Mouse (Mus musculus) olfactory bulb, adult 2 months (tissue): Measurements from ENCODE around the gene Szt2. TPM values are rescaled to one million over a fixed set of nuclear protein-coding genes. Genes with fewer than 3 reads are reported as not detected.

Experiments used
- H3K27ac ChIP-seq: fragments of 200-500 bp; 2 replicates; pipeline ENCODE4 v1.5.1; 2012; ENCODE audit warnings: low read depth, low read length; ENCODE audit not compliant: insufficient read depth
- H3K4me1 ChIP-seq: fragments of 200-500 bp; 2 replicates; pipeline ENCODE4 v1.6.1; 2012; ENCODE audit warnings: low read length; ENCODE audit not compliant: control insufficient read depth, insufficient read depth
- H3K4me3 ChIP-seq: fragments of 200-500 bp; 2 replicates; pipeline ENCODE4 v1.5.1; 2012; ENCODE audit warnings: mild to moderate bottlenecking, low read depth, low read length, moderate library complexity; ENCODE audit not compliant: insufficient read depth
- CTCF ChIP-seq: fragments of 200-500 bp; IDR thresholded peaks from 2 replicates; pipeline ENCODE4 v1.5.1; 2012; ENCODE audit warnings: low read depth, mild to moderate bottlenecking, low read length, moderate library complexity; ENCODE audit not compliant: insufficient read depth
- POLR2A ChIP-seq: fragments of 200-500 bp; IDR thresholded peaks from 2 replicates; pipeline ENCODE4 v1.6.1; 2012; ENCODE audit warnings: mild to moderate bottlenecking, low read depth, low read length, moderate library complexity; ENCODE audit not compliant: insufficient read depth
- WGBS: fragments of 180-500 bp; shearing (Covaris S2); methylation state at CpG from one replicate; pipeline ENCODE4 v1.1.7; 2018; 5-methylcytosine and 5-hydroxymethylcytosine counted together
- polyA plus RNA-seq: library from polyadenylated mRNA; stranded (reverse); fragments of >200 nt; gene quantifications from 2 replicates; pipeline ENCODE4 v1.2.4, GENCODE M21; 2012; ENCODE audit warnings: low replicate concordance; ENCODE audit not compliant: missing spikeins, insufficient read depth, insufficient read length

Szt2 gene
- polyA plus RNA-seq, 1 experiment = not detected

DNA sequence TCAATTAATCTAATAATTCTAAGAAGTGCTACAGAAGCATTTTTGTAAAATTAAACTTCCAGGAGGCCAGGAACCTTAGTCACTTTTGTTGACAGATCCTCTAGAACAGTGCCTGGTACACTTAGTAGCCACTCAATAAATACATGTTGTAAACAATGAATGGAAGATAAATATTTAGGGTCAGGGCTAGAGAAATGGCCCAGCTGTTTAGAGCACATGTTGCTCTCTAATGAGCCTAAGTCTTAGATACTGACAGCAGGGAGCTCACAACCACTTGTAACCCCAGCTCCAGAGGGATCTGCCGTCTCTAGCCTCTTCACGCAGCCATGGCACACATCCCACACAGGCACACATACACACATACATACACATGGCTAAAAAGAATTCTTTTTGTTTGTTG, 88.4 kb downstream of the Szt2 start:
- H3K27ac ChIP-seq = no peak overlapping the region
- no peak overlapping the region for H3K4me3 ChIP-seq
- no peaks in the 10 kb centered on the region for H3K4me1 ChIP-seq
- WGBS = 77% methylated on average over 2 of the region's 2 CpGs
- no peak for TF ChIP-seq CTCF
- no peak for TF ChIP-seq POLR2A

DNA sequence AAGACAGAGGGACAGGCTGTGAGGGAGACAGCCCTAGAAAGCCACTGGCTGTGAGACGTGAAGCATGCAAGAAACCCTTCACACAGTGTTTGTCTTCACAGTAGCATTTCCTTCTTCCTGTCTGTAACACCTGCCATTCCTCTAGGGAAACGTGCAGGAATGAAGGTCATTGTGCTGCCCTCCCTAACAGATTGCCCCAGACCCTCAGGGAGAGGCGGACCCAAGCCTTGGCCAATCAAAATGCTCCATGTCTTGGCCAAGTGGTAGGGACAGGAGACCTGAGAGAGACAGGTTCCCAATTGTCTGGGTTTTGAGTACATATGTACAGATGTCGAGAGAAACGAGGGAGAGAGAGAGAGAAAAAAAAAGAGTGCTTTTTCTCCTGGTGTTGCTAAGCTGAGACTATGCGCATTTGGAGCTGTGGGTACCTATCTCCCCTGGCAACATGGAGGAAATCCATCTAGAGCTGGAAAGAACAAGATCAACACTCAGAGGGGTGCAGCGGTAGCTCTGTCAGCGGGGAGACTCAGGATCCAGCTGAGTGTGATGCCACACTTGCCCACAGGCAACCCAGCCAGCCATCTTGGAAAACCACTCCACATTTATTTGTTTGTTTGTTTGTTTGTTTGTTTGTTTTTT, 89.2 kb downstream of the Szt2 start:
- H3K27ac ChIP-seq = no peak overlapping the region
- WGBS = 39% methylated on average over 8 of the region's 8 CpGs
- H3K4me1 ChIP-seq = no peaks in the 10 kb centered on the region
- TF ChIP-seq CTCF = no peak
- TF ChIP-seq POLR2A = no peak
- no peak overlapping the region for H3K4me3 ChIP-seq

DNA sequence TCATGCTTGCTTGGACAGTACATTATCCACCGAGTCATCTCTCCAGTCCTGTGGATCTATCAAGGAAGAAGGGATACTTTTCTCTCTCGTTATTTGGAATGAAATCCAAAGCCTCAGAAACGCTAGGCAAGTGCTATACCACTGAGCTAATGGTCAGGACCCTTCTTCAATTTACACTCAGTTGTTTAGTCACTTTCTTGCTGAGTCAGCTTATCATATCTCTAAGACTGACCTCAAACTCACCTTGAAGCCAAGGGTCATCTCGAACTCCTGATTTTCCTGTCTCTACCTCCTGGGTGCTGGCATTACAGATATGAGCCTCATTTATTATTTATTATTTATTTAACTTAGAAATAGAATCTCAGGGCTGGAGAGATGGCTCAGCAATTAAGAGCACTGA, 92.4 kb downstream of the Szt2 start:
- Histone ChIP-seq H3K4me3 (no peak overlapping the region), H3K27ac (no peak overlapping the region), H3K4me1 (no peaks in the 10 kb centered on the region)
- TF ChIP-seq POLR2A (no peak), CTCF (no peak)
- 86% methylated on average over 4 of the region's 4 CpGs for WGBS

- Histone ChIP-seq H3K27ac (no peak overlapping the region), H3K4me1 (no peaks in the 10 kb centered on the region), H3K4me3 (no peak overlapping the region)
- TF ChIP-seq CTCF (no peak), POLR2A (no peak)
- WGBS = 75% methylated on average over 8 of the region's 8 CpGs
Observed at GRCm38 (mm10) chr4:118315286-118315685, 93.8 kb downstream of the Szt2 start.

Other genes starting within 250 kb of the Szt2 start
- gene Kdm4a, start 229.2 kb downstream of the Szt2 start, polyA plus RNA-seq = not detected in 2 replicates
- gene Ptprf, start 117.9 kb downstream of the Szt2 start, polyA plus RNA-seq = not detected in 2 replicates
- not detected in 2 replicates for gene Med8, start 64 bp upstream of the Szt2 start, polyA plus RNA-seq
- gene Elovl1, start 18.8 kb upstream of the Szt2 start, polyA plus RNA-seq = not detected in 2 replicates
- gene Cdc20, start 28.1 kb upstream of the Szt2 start, polyA plus RNA-seq = not detected in 2 replicates
- gene Mpl, start 48.2 kb upstream of the Szt2 start, polyA plus RNA-seq = not detected in 2 replicates
- not detected in 2 replicates for gene Tie1, start 80.8 kb upstream of the Szt2 start, polyA plus RNA-seq
- gene 2610528J11Rik, start 117.7 kb upstream of the Szt2 start, polyA plus RNA-seq = not detected in 2 replicates
- gene Tmem125, start 134.8 kb upstream of the Szt2 start, polyA plus RNA-seq = not detected in 2 replicates
- not detected in 2 replicates for gene Cfap57, start 211.5 kb upstream of the Szt2 start, polyA plus RNA-seq
- not detected in 2 replicates for gene Ebna1bp2, start 211.5 kb upstream of the Szt2 start, polyA plus RNA-seq
- not detected in 2 replicates for gene Olfr62, start 249.7 kb upstream of the Szt2 start, polyA plus RNA-seq